Mouse (Mus musculus): ENCODE measurements around the gene Espl1. TPM values are rescaled to one million over a fixed set of nuclear protein-coding genes. Genes with fewer than 3 reads are reported as not detected.

Gene Espl1
- not detected for polyA plus RNA-seq (2014; fragmentation: Illumina TruSeq; extraction: RNeasy Lipid Tissue Mini Kit (QIAGEN cat#74804); ENCODE audit: low read depth, low replicate concordance)

DNA sequence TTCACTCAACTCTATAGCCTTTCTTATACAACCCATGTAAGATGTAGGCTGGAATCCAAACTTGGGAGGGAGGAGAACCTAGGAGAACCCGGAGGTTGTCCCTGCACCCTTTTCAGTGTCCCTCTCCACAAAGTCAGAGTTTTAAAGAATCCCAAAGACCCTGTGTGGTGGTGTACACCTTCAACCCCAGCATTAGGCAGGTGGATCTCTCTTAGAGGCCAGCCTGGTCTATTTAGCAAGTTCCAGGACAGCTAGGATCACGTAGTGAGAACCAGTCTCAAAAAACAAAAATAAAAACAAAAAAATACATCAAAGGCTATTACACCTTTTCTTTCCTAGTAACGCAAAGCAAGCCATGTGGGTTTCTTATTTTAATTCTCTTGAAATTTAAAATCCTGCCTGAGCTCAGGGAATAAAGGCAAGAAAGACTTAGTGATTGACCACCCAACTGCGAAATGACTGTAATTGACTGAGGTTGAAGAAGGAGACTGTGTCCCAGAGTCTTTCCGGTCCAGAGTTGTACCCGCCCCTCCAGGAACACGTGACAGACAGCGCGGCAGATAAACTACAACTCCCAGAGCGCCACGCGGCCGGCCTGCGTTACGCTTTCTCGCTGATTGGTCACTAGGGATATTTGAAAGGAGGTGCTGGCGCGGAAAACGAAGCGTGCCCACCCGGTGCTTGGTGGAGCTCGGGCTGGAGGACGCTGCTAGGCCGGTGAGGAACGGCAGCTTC is at the start of gene Espl1:
Espl1 (plus strand) TSS at position 634 of the 735 bp plus-strand sequence.

DNA sequence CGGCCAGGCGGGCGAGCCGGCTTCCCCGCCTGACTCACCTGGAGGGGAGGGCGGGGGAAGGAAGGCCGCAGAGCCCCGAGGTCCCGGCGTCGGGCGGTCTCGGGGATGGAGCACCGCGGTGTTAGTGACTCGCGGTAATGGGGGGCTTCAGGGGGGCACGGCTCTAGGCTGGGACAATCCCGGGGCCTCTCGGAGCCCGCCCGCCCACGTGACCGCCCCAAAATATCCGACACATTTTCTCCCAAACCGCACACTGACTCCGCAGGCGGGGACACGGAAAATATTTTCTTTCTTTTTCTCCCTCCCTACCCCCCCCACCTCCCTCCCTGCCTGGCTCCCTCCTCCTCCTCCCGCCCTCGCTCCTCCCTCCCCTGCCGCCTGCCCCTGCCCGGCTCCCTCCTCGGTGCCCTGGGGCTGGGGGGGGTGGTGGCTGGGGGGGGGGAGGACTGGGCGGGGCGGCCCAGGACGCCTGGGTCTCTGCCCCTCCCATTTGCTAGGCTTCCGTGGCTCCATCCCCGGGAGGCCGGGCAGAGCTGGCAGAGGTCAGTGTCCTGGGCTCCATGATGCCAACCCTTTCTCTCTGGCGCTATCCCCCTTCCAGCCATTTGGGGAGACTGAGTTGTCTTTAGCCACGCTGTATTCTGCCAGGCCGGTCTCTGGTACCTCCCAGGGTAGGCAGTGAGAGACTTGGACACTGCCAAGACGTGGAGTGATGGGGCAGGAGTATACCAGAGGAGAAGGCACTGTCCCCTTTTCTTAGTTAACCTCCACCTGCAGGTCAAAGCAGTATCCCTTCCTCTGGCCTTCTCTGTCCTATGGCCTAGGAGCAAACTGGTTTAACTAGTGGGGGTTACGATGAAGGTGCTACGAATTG is 38.6 kb upstream of the Espl1 start, which contains the start of gene Rarg:
Rarg (minus strand) TSS at position 316 of the 874 bp plus-strand sequence.

DNA sequence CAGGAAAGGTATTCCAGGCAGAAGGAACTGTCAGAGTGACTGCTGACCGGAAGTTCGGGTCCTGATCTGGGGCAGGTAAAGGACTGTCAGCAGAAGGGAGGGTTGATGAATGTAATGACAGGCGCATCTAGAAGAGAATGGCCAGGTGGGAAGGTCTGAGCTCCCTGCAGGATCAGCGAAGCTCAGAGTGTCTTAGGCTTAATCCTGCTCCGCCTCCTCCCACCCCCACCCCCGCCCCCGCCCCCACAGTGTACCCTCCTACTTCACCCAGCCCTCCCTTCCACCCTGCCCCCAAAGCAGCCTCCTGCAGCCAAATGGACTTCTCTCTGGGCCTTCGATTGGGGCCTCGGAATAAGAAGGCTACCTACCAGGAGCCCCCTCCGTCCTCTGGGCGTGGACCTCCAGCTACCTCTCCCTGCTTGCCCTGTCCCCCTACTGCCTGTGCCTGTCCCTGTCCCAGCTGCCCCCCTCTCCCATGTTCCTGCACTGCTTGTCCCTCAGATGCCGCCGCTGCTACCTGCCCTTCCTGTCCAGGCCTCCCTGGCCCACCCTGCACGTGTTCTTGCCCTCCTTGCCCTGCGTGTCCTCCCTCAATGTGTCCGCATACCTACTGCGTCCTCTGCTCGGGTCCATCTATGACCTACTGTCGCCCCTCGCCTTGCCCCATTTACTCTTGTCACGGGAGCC is 25.6 kb upstream of the Espl1 start, which contains the start of gene Gm9918:
Gm9918 (plus strand) TSS at position 290 of the 687 bp plus-strand sequence.

DNA sequence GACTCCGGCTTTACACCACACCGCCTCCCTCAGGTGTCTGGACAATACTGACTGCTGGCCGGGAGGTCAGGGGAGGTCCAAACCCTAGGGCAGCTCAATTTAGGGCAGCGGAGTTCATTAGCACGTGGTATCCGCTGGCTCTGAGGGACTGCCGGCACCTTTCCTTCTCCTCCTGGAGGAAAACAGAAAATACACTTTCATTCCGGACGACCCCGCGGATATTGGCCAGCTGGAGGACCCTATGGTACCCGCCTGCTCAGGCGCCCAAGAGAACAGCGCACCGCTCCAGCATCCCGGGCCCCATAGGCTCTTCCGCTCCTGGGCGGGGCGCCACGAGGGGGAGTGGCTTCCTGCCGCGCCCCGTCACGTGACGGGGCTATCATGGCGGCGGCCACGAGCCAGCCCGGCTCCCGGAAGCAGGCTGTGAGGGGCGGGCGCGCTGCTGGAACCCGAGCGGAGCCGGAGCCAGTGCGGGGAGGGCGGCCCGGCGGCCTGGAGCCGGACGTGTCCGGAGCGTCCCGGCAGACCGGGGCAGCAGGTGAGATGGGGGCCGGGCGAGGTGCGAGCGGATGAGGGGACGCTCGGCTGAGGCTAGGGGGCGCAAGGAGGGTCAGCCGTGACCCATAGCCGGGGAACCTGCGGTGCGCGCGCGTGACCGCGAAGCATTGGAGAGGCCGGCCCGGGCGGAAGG is 16.8 kb upstream of the Espl1 start, which contains the start of gene Mfsd5:
Mfsd5 (plus strand) TSS at position 363 of the 691 bp plus-strand sequence.

DNA sequence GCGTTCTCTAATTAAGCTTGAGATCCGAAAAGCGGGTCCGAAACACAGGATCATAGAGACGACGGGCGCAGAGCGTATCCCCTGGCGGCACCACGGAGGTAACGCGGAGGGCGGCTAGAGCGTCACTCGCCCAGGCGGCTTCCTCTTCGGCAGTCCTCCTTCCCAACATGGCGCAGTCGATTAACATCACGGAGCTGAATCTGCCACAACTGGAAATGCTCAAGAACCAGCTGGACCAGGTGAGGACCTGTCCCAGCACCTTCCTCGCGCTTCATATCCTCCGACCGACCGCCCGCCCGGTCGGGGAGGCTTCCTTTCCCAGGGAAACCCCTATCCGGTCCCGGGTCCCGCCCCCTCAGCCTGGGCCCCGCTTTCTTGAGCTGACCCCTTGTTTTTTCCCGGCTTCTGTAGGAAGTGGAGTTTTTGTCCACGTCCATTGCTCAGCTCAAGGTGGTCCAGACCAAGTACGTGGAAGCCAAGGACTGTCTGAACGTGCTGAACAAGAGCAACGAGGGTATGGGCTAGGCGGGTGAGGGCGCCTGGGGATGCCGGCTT is 30.0 kb downstream of the Espl1 start, which contains the start of gene Pfdn5:
Pfdn5 (plus strand) TSS at position 95 of the 555 bp plus-strand sequence.

DNA sequence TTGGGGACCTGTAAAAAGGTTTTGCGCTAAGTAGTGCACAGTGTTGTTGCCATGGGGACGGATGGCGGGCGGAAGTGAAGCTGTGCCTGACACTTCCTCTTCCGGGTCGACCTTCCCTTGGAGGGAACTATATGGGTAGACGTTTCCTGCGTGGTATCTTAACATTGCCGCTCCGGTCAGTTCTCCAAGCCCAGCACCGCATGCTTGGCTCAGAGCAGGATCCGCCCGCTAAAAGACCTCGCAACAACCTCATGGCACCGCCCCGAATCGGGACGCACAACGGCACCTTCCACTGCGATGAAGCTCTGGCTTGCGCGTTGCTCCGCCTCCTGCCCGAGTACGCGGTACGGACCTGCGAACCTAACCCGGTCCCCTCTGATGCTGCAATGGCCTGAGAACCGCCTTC is 35.5 kb downstream of the Espl1 start, which contains the start of gene Myg1:
Myg1 (plus strand) TSS at position 100 of the 406 bp plus-strand sequence.

DNA sequence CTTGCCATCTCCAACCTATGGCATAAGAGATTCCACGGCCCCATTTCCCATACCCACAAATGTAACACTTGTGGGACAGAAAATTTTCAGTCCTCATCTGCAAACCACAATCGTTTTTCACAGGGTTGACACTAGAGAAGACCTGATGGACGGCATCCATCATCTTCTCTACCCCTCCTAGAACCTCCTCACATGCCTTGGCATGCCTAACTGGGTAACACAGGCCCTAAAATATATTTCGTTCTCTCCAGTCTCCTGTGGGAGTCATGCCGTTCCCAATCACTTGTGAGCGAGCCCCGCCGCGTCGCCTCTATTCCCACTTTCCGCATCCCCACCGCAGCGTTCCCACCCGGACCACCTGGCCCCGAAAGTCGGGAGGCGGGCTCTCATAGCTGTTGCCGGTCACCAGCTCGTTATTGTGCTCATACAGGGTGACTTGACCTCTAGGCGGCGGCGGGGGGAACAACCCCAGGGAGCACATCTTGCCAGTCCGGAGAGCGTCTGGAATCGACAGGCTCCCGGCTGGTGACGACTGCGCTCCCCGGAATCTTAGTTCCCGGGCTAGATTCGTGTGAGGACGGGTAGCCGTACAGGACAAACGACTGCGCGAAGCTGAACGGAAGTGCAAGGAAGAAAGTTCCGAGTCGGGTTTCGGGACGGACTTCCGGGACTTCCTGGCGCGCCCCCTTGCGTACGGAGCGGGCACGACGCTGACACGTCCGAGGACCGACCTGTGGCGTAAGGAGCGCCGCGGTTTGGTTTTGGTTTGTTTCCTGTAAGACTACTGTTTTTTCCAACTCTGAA is 54.3 kb downstream of the Espl1 start, which contains the start of gene Aaas:
Aaas (minus strand) TSS at position 634 of the 804 bp plus-strand sequence.

DNA sequence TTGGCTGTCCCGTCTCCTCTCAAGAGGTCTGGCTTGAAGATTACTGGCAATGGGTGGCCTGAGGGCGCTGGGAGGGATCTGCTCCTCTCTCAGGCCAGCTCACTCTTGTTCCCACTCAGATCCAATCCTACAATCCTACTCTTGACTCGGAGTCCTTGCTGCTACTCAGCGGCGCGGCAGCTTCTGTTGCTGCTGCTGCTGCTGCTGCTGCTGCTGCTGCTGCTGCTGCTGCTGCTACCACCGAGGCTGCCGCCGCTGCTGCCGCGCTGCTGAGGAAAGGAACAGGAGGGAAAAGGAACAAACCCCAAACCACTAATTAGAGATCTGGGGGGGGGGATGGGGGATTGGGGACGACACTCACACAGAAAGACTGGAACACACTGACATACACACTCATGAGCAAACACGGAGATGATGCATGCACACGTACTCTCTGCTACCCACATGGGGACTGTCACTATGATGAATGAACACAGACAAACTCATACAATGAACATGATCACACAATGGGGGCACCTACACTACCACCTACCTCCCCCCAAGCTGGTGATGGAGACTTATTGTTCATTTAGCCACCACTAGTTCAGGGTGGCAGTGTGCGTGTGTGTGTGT is 70.8 kb downstream of the Espl1 start, which contains the start of gene Sp7:
Sp7 (minus strand) TSS at position 450 of the 612 bp plus-strand sequence.

Other genes starting within 250 kb of the Espl1 start
- gene Eif4b, start 222.5 kb upstream of the Espl1 start, polyA plus RNA-seq (2014; fragmentation: Illumina TruSeq; extraction: RNeasy Lipid Tissue Mini Kit (QIAGEN cat#74804); ENCODE audit: low read depth, low replicate concordance), result 130 TPM
- 17.7 TPM for gene Tns2, start 195.9 kb upstream of the Espl1 start, polyA plus RNA-seq (2014; fragmentation: Illumina TruSeq; extraction: RNeasy Lipid Tissue Mini Kit (QIAGEN cat#74804); ENCODE audit: low read depth, low replicate concordance)
- 0.85 TPM for gene Spryd3, start 160.0 kb upstream of the Espl1 start, polyA plus RNA-seq (2014; fragmentation: Illumina TruSeq; extraction: RNeasy Lipid Tissue Mini Kit (QIAGEN cat#74804); ENCODE audit: low read depth, low replicate concordance)
- gene Igfbp6, start 151.9 kb upstream of the Espl1 start, polyA plus RNA-seq (2014; fragmentation: Illumina TruSeq; extraction: RNeasy Lipid Tissue Mini Kit (QIAGEN cat#74804); ENCODE audit: low read depth, low replicate concordance), result not detected
- gene Soat2, start 145.7 kb upstream of the Espl1 start, polyA plus RNA-seq (2014; fragmentation: Illumina TruSeq; extraction: RNeasy Lipid Tissue Mini Kit (QIAGEN cat#74804); ENCODE audit: low read depth, low replicate concordance), result 7.1 TPM
- 9.0 TPM for gene Zfp740, start 93.0 kb upstream of the Espl1 start, polyA plus RNA-seq (2014; fragmentation: Illumina TruSeq; extraction: RNeasy Lipid Tissue Mini Kit (QIAGEN cat#74804); ENCODE audit: low read depth, low replicate concordance)
- gene Csad, start 91.5 kb upstream of the Espl1 start, polyA plus RNA-seq (2014; fragmentation: Illumina TruSeq; extraction: RNeasy Lipid Tissue Mini Kit (QIAGEN cat#74804); ENCODE audit: low read depth, low replicate concordance), result 24.0 TPM
- 1.2 TPM for gene Itgb7, start 64.3 kb upstream of the Espl1 start, polyA plus RNA-seq (2014; fragmentation: Illumina TruSeq; extraction: RNeasy Lipid Tissue Mini Kit (QIAGEN cat#74804); ENCODE audit: low read depth, low replicate concordance)
- 0.98 TPM for gene Rarg, start 38.7 kb upstream of the Espl1 start, polyA plus RNA-seq (2014; fragmentation: Illumina TruSeq; extraction: RNeasy Lipid Tissue Mini Kit (QIAGEN cat#74804); ENCODE audit: low read depth, low replicate concordance)
- not detected for gene Gm9918, start 25.7 kb upstream of the Espl1 start, polyA plus RNA-seq (2014; fragmentation: Illumina TruSeq; extraction: RNeasy Lipid Tissue Mini Kit (QIAGEN cat#74804); ENCODE audit: low read depth, low replicate concordance)
- gene Mfsd5, start 16.8 kb upstream of the Espl1 start, polyA plus RNA-seq (2014; fragmentation: Illumina TruSeq; extraction: RNeasy Lipid Tissue Mini Kit (QIAGEN cat#74804); ENCODE audit: low read depth, low replicate concordance), result 1.7 TPM
- gene Pfdn5, start 29.9 kb downstream of the Espl1 start, polyA plus RNA-seq (2014; fragmentation: Illumina TruSeq; extraction: RNeasy Lipid Tissue Mini Kit (QIAGEN cat#74804); ENCODE audit: low read depth, low replicate concordance), result 50.1 TPM
- 10.0 TPM for gene Myg1, start 35.4 kb downstream of the Espl1 start, polyA plus RNA-seq (2014; fragmentation: Illumina TruSeq; extraction: RNeasy Lipid Tissue Mini Kit (QIAGEN cat#74804); ENCODE audit: low read depth, low replicate concordance)
- gene Aaas, start 54.5 kb downstream of the Espl1 start, polyA plus RNA-seq (2014; fragmentation: Illumina TruSeq; extraction: RNeasy Lipid Tissue Mini Kit (QIAGEN cat#74804); ENCODE audit: low read depth, low replicate concordance), result 2.5 TPM
- gene Sp7, start 70.9 kb downstream of the Espl1 start, polyA plus RNA-seq (2014; fragmentation: Illumina TruSeq; extraction: RNeasy Lipid Tissue Mini Kit (QIAGEN cat#74804); ENCODE audit: low read depth, low replicate concordance), result not detected
- 23.3 TPM for gene Sp1, start 109.9 kb downstream of the Espl1 start, polyA plus RNA-seq (2014; fragmentation: Illumina TruSeq; extraction: RNeasy Lipid Tissue Mini Kit (QIAGEN cat#74804); ENCODE audit: low read depth, low replicate concordance)
- not detected for gene Amhr2, start 149.1 kb downstream of the Espl1 start, polyA plus RNA-seq (2014; fragmentation: Illumina TruSeq; extraction: RNeasy Lipid Tissue Mini Kit (QIAGEN cat#74804); ENCODE audit: low read depth, low replicate concordance)
- 27.4 TPM for gene Prr13, start 162.8 kb downstream of the Espl1 start, polyA plus RNA-seq (2014; fragmentation: Illumina TruSeq; extraction: RNeasy Lipid Tissue Mini Kit (QIAGEN cat#74804); ENCODE audit: low read depth, low replicate concordance)
- gene Pcbp2, start 174.3 kb downstream of the Espl1 start, polyA plus RNA-seq (2014; fragmentation: Illumina TruSeq; extraction: RNeasy Lipid Tissue Mini Kit (QIAGEN cat#74804); ENCODE audit: low read depth, low replicate concordance), result 365 TPM
- gene Gm10337, start 207.5 kb downstream of the Espl1 start, polyA plus RNA-seq (2014; fragmentation: Illumina TruSeq; extraction: RNeasy Lipid Tissue Mini Kit (QIAGEN cat#74804); ENCODE audit: low read depth, low replicate concordance), result not detected
- 0.37 TPM for gene Map3k12, start 220.8 kb downstream of the Espl1 start, polyA plus RNA-seq (2014; fragmentation: Illumina TruSeq; extraction: RNeasy Lipid Tissue Mini Kit (QIAGEN cat#74804); ENCODE audit: low read depth, low replicate concordance)
- 1.2 TPM for gene Tarbp2, start 221.9 kb downstream of the Espl1 start, polyA plus RNA-seq (2014; fragmentation: Illumina TruSeq; extraction: RNeasy Lipid Tissue Mini Kit (QIAGEN cat#74804); ENCODE audit: low read depth, low replicate concordance)
- not detected for gene Npff, start 228.7 kb downstream of the Espl1 start, polyA plus RNA-seq (2014; fragmentation: Illumina TruSeq; extraction: RNeasy Lipid Tissue Mini Kit (QIAGEN cat#74804); ENCODE audit: low read depth, low replicate concordance)

Measured in liver, adult 10 weeks (tissue).